Mouse (Mus musculus) embryonic fibroblast, embryonic 13.5 days (primary cell): ENCODE data around the gene Dlg4.

Experiments used
- CTCF ChIP-seq: IDR thresholded peaks from 2 replicates; pipeline ENCODE4 v1.5.1; 2011; ENCODE audit warnings: mild to moderate bottlenecking, control low read depth, low read length, moderate library complexity, borderline replicate concordance; ENCODE audit not compliant: insufficient read depth
- POLR2A ChIP-seq: IDR thresholded peaks from 2 replicates; pipeline ENCODE4 v1.6.1; 2011; ENCODE audit warnings: low read depth, mild to moderate bottlenecking, control low read depth, low read length, moderate library complexity

DNA sequence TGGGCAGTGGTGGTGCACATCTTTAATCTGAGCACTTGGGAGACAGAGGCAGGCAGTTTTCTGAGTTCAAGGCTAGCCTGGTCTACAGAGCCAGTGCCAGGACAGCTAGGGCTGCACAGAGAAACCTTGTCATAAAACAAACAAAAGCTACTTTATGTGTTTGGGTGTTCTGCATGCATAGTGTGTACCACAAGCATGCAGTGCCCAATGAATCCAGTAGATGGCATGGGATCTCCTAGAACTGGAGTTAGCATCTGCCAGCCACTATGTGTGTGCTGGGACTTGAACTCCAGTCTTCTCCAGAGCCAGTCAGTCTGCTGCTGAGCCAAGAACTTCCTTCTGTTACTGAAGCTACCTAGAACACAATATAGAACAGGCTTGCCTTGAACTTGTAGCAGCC lies 14.9 kb upstream of the Dlg4 start:
- TF ChIP-seq POLR2A (no peak), CTCF (no peak)
